9 mouse cellular contexts compared by ENCODE assay signal in the genomic region with DNA sequence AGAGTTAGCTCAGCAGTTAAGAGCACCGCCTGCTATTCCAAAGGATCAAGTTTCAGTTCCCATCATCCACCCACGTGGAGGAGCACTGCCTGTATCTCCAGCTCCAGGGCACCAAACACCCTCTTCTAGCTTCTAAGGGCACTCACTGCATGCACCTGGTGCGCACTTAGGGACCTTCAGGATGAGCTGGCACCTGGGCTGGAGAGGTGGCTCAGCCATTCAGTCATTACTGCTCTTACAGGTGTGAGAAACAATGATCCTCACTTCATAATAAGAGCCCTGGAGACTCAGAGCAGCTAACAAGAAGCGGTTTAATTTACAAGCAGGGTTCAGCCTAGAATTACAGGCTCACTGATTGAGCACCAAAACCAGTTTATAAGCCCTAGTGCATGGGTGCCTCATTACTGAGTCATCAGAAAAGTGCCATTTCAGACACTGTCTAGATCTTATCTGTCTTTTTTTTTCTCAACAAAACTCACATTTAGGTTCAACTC. TPM values are rescaled to one million over a fixed set of nuclear protein-coding genes. Genes with fewer than 3 reads are reported as not detected.
DNase-seq lines count a peak whose midpoint lies in the region; ATAC-seq and TF ChIP-seq lines count a peak whose summit lies in the region.
"Had no signal": no experiment of that assay in that cellular context is flagged by ENCODE, and none has a peak within 500 bp of the region (broad histone marks: within the 10 kb centered on the region; RNA-seq: fewer than 3 reads in every experiment).

No protein-coding gene starts in this region.

- no peak overlapping the region for H3K27ac ChIP-seq in hindbrain, embryonic 10.5 days
- no peak overlapping the region for H3K27ac ChIP-seq in hindbrain, postnatal 0 days
- no peak overlapping the region for H3K27ac ChIP-seq in heart, postnatal 0 days (ENCODE audit: low read depth)
- H3K27ac ChIP-seq: macrophage had no signal

- no peak overlapping the region for H3K4me2 ChIP-seq in hindbrain, postnatal 0 days (ENCODE audit: low read depth, low read length)
- H3K4me2 ChIP-seq in heart, postnatal 0 days (ENCODE audit: low read depth, low read length) = peak overlapping the region; percentile 36

- 2% methylated on average over 4 of the region's 4 CpGs for WGBS in hindbrain, embryonic 10.5 days
- 9% methylated on average over 4 of the region's 4 CpGs for WGBS in hindbrain, postnatal 0 days
- WGBS in heart, postnatal 0 days = 12% methylated on average over 4 of the region's 4 CpGs

- peaks cover 17% of the 10 kb centered on the region for H3K4me1 ChIP-seq in hindbrain, embryonic 10.5 days (replicated peaks)
- no peaks in the 10 kb centered on the region for H3K4me1 ChIP-seq in hindbrain, postnatal 0 days (ENCODE audit: insufficient read depth, low read length)
- no peaks in the 10 kb centered on the region for H3K4me1 ChIP-seq in heart, postnatal 0 days (ENCODE audit: control insufficient read depth, insufficient read depth)

- H3K4me3 ChIP-seq in hindbrain, embryonic 10.5 days = peak overlapping the region; percentile 30
- no peak overlapping the region for H3K4me3 ChIP-seq in hindbrain, postnatal 0 days (ENCODE audit: low read length)
- H3K4me3 ChIP-seq in heart, postnatal 0 days (ENCODE audit: low read depth, low read length) = no peak overlapping the region

- intact Hi-C loops in left cerebral cortex, postnatal 10 days (cut with DNase I) = no loop called here

- DNase-seq in hindbrain, embryonic 10.5 days (ENCODE audit: low spot score) = peak; percentile 45
- no peak for DNase-seq in hindbrain, postnatal 0 days (ENCODE audit: low spot score)
- DNase-seq in ES-CJ7 (ENCODE audit: low read depth, low spot score) = peak; percentile 50
- DNase-seq in heart, postnatal 0 days (ENCODE audit: low spot score) = no peak
- peak; percentile 26 for DNase-seq in lung, postnatal 25 days (ENCODE audit: low spot score)
- DNase-seq in layer of hippocampus, postnatal 25 days (ENCODE audit: extremely low spot score in 1 of 2, low spot score in 1 of 2) = no peak
- no peak for DNase-seq in layer of hippocampus, adult 18-20 months (ENCODE audit: low spot score in 2 of 2)
- no peak for DNase-seq in left cerebral cortex, postnatal 10 days (ENCODE audit: extremely low spot score in 1 of 2, low spot score in 2 of 2)

- no peak for ATAC-seq in hindbrain, postnatal 0 days
- ATAC-seq in heart, postnatal 0 days (ENCODE audit: insufficient read depth, low read depth) = no peak

- no peaks in the 10 kb centered on the region for H3K27me3 ChIP-seq in hindbrain, embryonic 10.5 days (ENCODE audit: insufficient read depth, poor library complexity, severe bottlenecking)
- no peaks in the 10 kb centered on the region for H3K27me3 ChIP-seq in hindbrain, postnatal 0 days (ENCODE audit: insufficient read depth, low read length)
- H3K27me3 ChIP-seq in heart, postnatal 0 days (ENCODE audit: control insufficient read depth, insufficient read depth, low read length) = no peaks in the 10 kb centered on the region

- H3K9me3 ChIP-seq in hindbrain, embryonic 10.5 days = no peaks in the 10 kb centered on the region
- no peaks in the 10 kb centered on the region for H3K9me3 ChIP-seq in hindbrain, postnatal 0 days (ENCODE audit: low read length)
- H3K9me3 ChIP-seq in heart, postnatal 0 days (replicated peaks; ENCODE audit: control insufficient read depth, low read length) = no peaks in the 10 kb centered on the region

- no peak for TF ChIP-seq EP300 in heart, postnatal 0 days (IDR thresholded peaks at IDR 0.05; ENCODE audit: low read depth)

- no peak for TF ChIP-seq CTCF in hindbrain, postnatal 0 days (IDR thresholded peaks at IDR 0.05; ENCODE audit: low read depth)
- no peak for TF ChIP-seq CTCF in heart, postnatal 0 days (IDR thresholded peaks at IDR 0.05; ENCODE audit: low read depth)

- H3K36me3 ChIP-seq in hindbrain, embryonic 10.5 days = no peaks in the 10 kb centered on the region
- no peaks in the 10 kb centered on the region for H3K36me3 ChIP-seq in hindbrain, postnatal 0 days (ENCODE audit: insufficient read depth, low read length)
- H3K36me3 ChIP-seq in heart, postnatal 0 days (replicated peaks; ENCODE audit: control insufficient read depth, insufficient read depth, low read length) = no peaks in the 10 kb centered on the region

- H3K9ac ChIP-seq in hindbrain, postnatal 0 days (replicated peaks; ENCODE audit: low read length) = no peak overlapping the region
- H3K9ac ChIP-seq in heart, postnatal 0 days (replicated peaks; ENCODE audit: low read depth, low read length) = no peak overlapping the region

RNA-seq across cellular contexts. Expression of gene Ints6, which starts 37.7 kb away (rescaled TPM):
- 17.7 and 20.5 TPM in 2 replicates for polyA plus RNA-seq in hindbrain, embryonic 10.5 days (2016; fragmentation: Nextera tagmentation; extraction: Ambion mirVana)
- total RNA-seq in hindbrain, postnatal 0 days (2014; rRNA removed) = 26.3 and 31.7 TPM in 2 replicates
- polyA plus RNA-seq in hindbrain, postnatal 0 days (2015; fragmentation: Nextera tagmentation; extraction: Ambion mirVana) = 7.5 and 9.9 TPM in 2 replicates
- total RNA-seq in heart, postnatal 0 days (2014; rRNA removed; ENCODE audit: low replicate concordance) = 12.5 and 17.4 TPM in 2 replicates
- polyA plus RNA-seq in heart, postnatal 0 days (2015; fragmentation: Nextera tagmentation; extraction: Ambion mirVana) = 6.5 and 8.2 TPM in 2 replicates
- 10 to 100 TPM; 44.4 to 46.0 TPM for total RNA-seq in layer of hippocampus, postnatal 25 days (2021)
- 10 to 100 TPM; 36.7 to 45.7 TPM for total RNA-seq in layer of hippocampus, adult 18-20 months (2021)
- 10 to 100 TPM; 38.2 to 44.0 TPM for total RNA-seq in left cerebral cortex, postnatal 10 days (2021)

RNA-seq across cellular contexts. Expression of gene Wdfy2, which starts 38.8 kb away (rescaled TPM):
- polyA plus RNA-seq in hindbrain, embryonic 10.5 days (2016; fragmentation: Nextera tagmentation; extraction: Ambion mirVana) = 12.9 and 14.2 TPM in 2 replicates
- 16.9 and 20.6 TPM in 2 replicates for total RNA-seq in hindbrain, postnatal 0 days (2014; rRNA removed)
- 4.5 and 4.6 TPM in 2 replicates for polyA plus RNA-seq in hindbrain, postnatal 0 days (2015; fragmentation: Nextera tagmentation; extraction: Ambion mirVana)
- total RNA-seq in heart, postnatal 0 days (2014; rRNA removed; ENCODE audit: low replicate concordance) = 10.5 and 11.8 TPM in 2 replicates
- polyA plus RNA-seq in heart, postnatal 0 days (2015; fragmentation: Nextera tagmentation; extraction: Ambion mirVana) = 1.7 and 1.8 TPM in 2 replicates
- total RNA-seq in layer of hippocampus, postnatal 25 days (2021) = 10 to 100 TPM; 14.1 to 16.5 TPM
- total RNA-seq in layer of hippocampus, adult 18-20 months (2021) = 10 to 100 TPM; 16.2 to 17.6 TPM
- 10 to 100 TPM; 11.3 to 11.8 TPM for total RNA-seq in left cerebral cortex, postnatal 10 days (2021)

Comparison
In these comparisons a context has a peak if more than half of its experiments do, and no peak if none do; other contexts are left out.
1. DNase-seq: peak in hindbrain, embryonic 10.5 days (single experiment), ES-CJ7 (single experiment) and lung, postnatal 25 days (single experiment); none in hindbrain, postnatal 0 days (single experiment), heart, postnatal 0 days (single experiment), layer of hippocampus, postnatal 25 days (0 of 2), layer of hippocampus, adult 18-20 months (0 of 2) and left cerebral cortex, postnatal 10 days (0 of 2).